Mouse (Mus musculus) midbrain, embryonic 11.5 days (tissue): ENCODE results near the gene Lrit2. TPM values are rescaled to one million over a fixed set of nuclear protein-coding genes. Genes with fewer than 3 reads are reported as not detected.
A peak's percentile ranks its signal among the peaks of the same experiment; 100 is the strongest.

Experiments used
- ATAC-seq: fragments of 200-750 bp; cut with Nextera tagmentation; 2 replicates; pipeline ENCODE4 v1.8.0; 2017; ENCODE audit warnings: moderate TSS enrichment, moderate library complexity; ENCODE audit not compliant: low FRiP score
- DNase-seq: peaks from one replicate; pipeline ENCODE4 v3.0.0; 2015; ENCODE audit warnings: low spot score; ENCODE audit errors: missing footprints
- H3K27ac ChIP-seq: fragments of 300-500 bp; sonication (generic); 2 replicates; pipeline ENCODE4 v1.5.1; 2014; ENCODE audit warnings: low read depth, low read length
- H3K27me3 ChIP-seq: fragments of 300-500 bp; sonication (generic); 2 replicates; pipeline ENCODE4 v1.6.1; 2014; ENCODE audit warnings: mild to moderate bottlenecking, low read length, moderate library complexity, mixed read lengths; ENCODE audit not compliant: control insufficient read depth, insufficient read depth
- H3K36me3 ChIP-seq: fragments of 300-500 bp; sonication (generic); 2 replicates; pipeline ENCODE4 v1.6.1; 2014; ENCODE audit warnings: mild to moderate bottlenecking, low read length, moderate library complexity, mixed read lengths; ENCODE audit not compliant: control insufficient read depth, insufficient read depth
- H3K4me1 ChIP-seq: fragments of 300-500 bp; sonication (generic); 2 replicates; pipeline ENCODE4 v1.6.1; 2014; ENCODE audit warnings: low read length; ENCODE audit not compliant: control insufficient read depth, insufficient read depth
- H3K4me2 ChIP-seq: fragments of 300-500 bp; sonication (generic); 2 replicates; pipeline ENCODE4 v1.6.1; 2014; ENCODE audit warnings: mild to moderate bottlenecking, moderate library complexity
- H3K4me3 ChIP-seq: fragments of 300-500 bp; sonication (generic); 2 replicates; pipeline ENCODE4 v1.5.1; 2014; ENCODE audit warnings: low read depth, low read length
- H3K9ac ChIP-seq: fragments of 300-500 bp; sonication (generic); 2 replicates; pipeline ENCODE4 v1.6.1; 2014; ENCODE audit warnings: low read length
- H3K9me3 ChIP-seq: fragments of 300-500 bp; sonication (generic); 2 replicates; pipeline ENCODE4 v1.6.1; 2016; ENCODE audit warnings: low read length; ENCODE audit not compliant: control insufficient read depth
- WGBS: fragments of 180-500 bp; shearing (Covaris S2); extraction: QIAGEN DNeasy Blood & Tissue Kit; methylation state at CpG from one replicate; pipeline ENCODE4 v1.1.7; 2014; 5-methylcytosine and 5-hydroxymethylcytosine counted together
- polyA plus RNA-seq: library from polyadenylated mRNA; unstranded; fragments of >200 nt; fragmentation: Nextera tagmentation; extraction: Ambion mirVana; gene quantifications from 2 replicates; pipeline ENCODE4 v1.2.1, GENCODE M21; 2014

Gene Lrit2
- not detected in 2 replicates for polyA plus RNA-seq

- no peak for ATAC-seq
- 76% methylated on average over 5 of the region's 5 CpGs for WGBS
- no peaks in the 10 kb centered on the region for H3K4me1 ChIP-seq
Measured at GRCm38 (mm10) chr14:37067629-37068028, at the start of gene Lrit2. Gene Lrit2 (plus strand): TSS chr14:37067929.

DNA sequence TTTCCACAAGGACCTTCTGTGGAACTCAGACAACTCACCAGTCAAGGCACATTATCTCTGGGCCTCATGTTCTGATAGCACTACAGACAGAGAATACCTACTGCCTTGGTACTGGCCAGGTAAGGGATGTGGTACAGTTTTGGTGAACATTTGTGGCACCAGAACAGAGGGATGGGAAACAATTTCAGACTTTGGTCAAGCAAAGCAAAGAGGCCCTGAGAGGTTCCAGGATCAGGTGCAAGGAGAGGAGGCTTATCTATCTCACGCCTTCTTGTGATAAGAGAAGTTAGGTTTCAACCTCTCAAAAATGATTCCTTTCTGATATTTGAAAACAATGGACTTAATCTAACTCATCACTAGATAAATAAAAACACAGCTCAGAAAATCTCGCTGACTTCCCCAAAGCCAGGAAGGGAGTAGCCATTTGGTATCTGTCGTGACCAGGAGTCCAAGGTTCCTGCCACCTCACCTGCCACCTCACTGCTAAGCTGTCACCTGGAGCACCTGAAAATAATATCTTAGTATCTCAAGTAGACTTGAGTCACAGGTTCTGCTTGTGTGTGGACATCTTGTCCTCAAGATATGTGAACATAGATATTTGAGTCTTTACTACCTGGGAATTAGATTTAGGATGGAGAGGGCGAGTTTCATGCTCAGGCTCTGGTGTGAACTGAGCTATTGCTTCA, 40.3 kb upstream of the Lrit2 start:
- no peaks in the 10 kb centered on the region for H3K4me1 ChIP-seq
- H3K9ac ChIP-seq, result no peak overlapping the region
- no peaks in the 10 kb centered on the region for H3K36me3 ChIP-seq
- DNase-seq (no peak), ATAC-seq (no peak)
- H3K4me2 ChIP-seq, result no peak overlapping the region
- H3K27me3 ChIP-seq, result no peaks in the 10 kb centered on the region
- no peak overlapping the region for H3K4me3 ChIP-seq
- H3K27ac ChIP-seq, result no peak overlapping the region
- no peaks in the 10 kb centered on the region for H3K9me3 ChIP-seq
- 80% methylated on average over 4 of the region's 4 CpGs for WGBS

More at GRCm38 (mm10) chr14:37067629-37068028, at the start of gene Lrit2:
- no peak for DNase-seq
- Histone ChIP-seq H3K9ac (no peak within 1 kb of the TSS), H3K4me2 (no peak within 1 kb of the TSS), H3K27me3 (no peaks in the 10 kb centered on the region), H3K36me3 (no peaks in the 10 kb centered on the region), H3K27ac (no peak within 1 kb of the TSS), H3K4me3 (no peak within 1 kb of the TSS), H3K9me3 (no peaks in the 10 kb centered on the region)

- no peak overlapping the region for H3K27ac ChIP-seq
- no peaks in the 10 kb centered on the region for H3K36me3 ChIP-seq
- H3K9ac ChIP-seq, result no peak overlapping the region
- no peaks in the 10 kb centered on the region for H3K27me3 ChIP-seq
- DNase-seq (no peak), ATAC-seq (no peak)
- H3K4me2 ChIP-seq, result no peak overlapping the region
- H3K4me3 ChIP-seq, result no peak overlapping the region
- H3K4me1 ChIP-seq, result no peaks in the 10 kb centered on the region
- 97% methylated on average over 3 of the region's 3 CpGs for WGBS
- H3K9me3 ChIP-seq, result no peaks in the 10 kb centered on the region
Measured at GRCm38 (mm10) chr14:37027951-37028350, 39.8 kb upstream of the Lrit2 start.

DNA sequence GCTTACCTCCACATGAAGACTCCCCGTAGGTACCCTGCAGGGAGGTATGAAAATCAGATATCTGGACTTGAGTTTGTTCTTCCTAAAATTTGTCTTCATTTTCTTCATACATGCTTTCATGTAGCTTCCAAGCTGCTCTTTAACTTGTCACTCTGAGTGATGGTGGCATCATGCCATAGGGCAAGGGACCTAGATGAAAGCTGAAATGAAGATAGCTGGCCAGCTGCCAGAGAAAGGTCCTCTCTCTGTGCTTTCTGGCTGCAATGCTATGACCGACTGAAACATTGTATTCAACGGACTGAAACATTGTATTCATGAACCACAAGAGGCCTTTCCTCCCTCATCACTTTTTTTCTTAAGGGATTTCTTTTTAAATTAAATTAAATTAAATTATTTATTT, 39.2 kb upstream of the Lrit2 start:
- ATAC-seq (no peak), DNase-seq (peak; percentile 45)
- H3K9ac ChIP-seq, result no peak overlapping the region
- no peak overlapping the region for H3K27ac ChIP-seq
- H3K4me2 ChIP-seq, result no peak overlapping the region
- H3K36me3 ChIP-seq, result no peaks in the 10 kb centered on the region
- H3K27me3 ChIP-seq, result no peaks in the 10 kb centered on the region
- no peaks in the 10 kb centered on the region for H3K4me1 ChIP-seq
- WGBS, result 90% methylated on average over 3 of the region's 3 CpGs
- H3K4me3 ChIP-seq, result no peak overlapping the region
- no peaks in the 10 kb centered on the region for H3K9me3 ChIP-seq

DNA sequence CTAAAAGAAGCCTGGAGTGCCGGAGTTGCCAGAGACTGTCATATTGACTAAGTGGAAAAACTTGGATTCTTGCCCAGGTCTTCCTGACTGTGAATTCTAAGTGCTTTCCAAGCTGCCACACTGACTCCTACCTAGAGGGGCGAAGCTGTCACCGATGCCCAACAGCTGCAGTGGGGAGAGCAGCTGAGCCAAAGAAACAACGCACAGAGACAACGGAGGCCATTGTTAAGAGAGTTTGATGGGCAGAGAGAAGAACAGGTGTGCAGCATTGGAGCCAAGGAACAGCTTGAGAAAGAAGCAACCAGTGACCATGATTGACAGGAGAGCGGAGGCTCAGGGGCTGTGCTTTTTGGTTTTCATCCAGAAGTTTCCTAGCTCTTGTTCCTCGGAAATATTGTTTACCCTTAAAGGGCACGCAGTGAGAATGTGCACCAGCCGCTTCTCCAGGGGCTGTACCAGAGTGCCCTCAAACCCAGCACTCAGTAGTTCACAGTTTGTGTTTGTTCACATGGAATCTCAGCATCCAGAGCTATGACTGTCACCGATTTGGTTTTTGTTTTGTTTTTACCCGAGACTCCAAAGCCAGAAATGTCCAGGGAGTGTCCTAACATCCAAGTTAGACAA, 35.1 kb upstream of the Lrit2 start:
- DNase-seq, result no peak
- no peak overlapping the region for H3K4me2 ChIP-seq

GRCm38 (mm10) chr14:37033241-37033640, 34.5 kb upstream of the Lrit2 start:
- WGBS, result 15% methylated on average over 7 of the region's 7 CpGs
- Histone ChIP-seq H3K4me1 (no peaks in the 10 kb centered on the region), H3K9ac (no peak overlapping the region), H3K27me3 (no peaks in the 10 kb centered on the region), H3K36me3 (no peaks in the 10 kb centered on the region), H3K4me2 (no peak overlapping the region), H3K9me3 (no peaks in the 10 kb centered on the region), H3K4me3 (no peak overlapping the region), H3K27ac (no peak overlapping the region)
- DNase-seq (peak; percentile 96), ATAC-seq (0 out of 2 replicates have a peak, but pooled peaks have one; percentile 55)

More for the DNA sequence above, 35.1 kb upstream of the Lrit2 start:
- Histone ChIP-seq H3K27ac (no peak overlapping the region), H3K9me3 (no peaks in the 10 kb centered on the region), H3K4me1 (no peaks in the 10 kb centered on the region), H3K4me3 (no peak overlapping the region), H3K9ac (no peak overlapping the region), H3K36me3 (no peaks in the 10 kb centered on the region), H3K27me3 (no peaks in the 10 kb centered on the region)
- 87% methylated on average over 11 of the region's 11 CpGs for WGBS
- no peak for ATAC-seq

- DNase-seq (no peak), ATAC-seq (no peak)
- H3K4me1 ChIP-seq, result no peaks in the 10 kb centered on the region
- no peaks in the 10 kb centered on the region for H3K36me3 ChIP-seq
- WGBS, result 58% methylated on average over 5 of the region's 5 CpGs
- no peaks in the 10 kb centered on the region for H3K27me3 ChIP-seq
- H3K4me3 ChIP-seq, result no peak overlapping the region
- no peaks in the 10 kb centered on the region for H3K9me3 ChIP-seq
- no peak overlapping the region for H3K4me2 ChIP-seq
- no peak overlapping the region for H3K9ac ChIP-seq
- H3K27ac ChIP-seq, result no peak overlapping the region
Measured at GRCm38 (mm10) chr14:37034432-37034831, 33.3 kb upstream of the Lrit2 start.

DNA sequence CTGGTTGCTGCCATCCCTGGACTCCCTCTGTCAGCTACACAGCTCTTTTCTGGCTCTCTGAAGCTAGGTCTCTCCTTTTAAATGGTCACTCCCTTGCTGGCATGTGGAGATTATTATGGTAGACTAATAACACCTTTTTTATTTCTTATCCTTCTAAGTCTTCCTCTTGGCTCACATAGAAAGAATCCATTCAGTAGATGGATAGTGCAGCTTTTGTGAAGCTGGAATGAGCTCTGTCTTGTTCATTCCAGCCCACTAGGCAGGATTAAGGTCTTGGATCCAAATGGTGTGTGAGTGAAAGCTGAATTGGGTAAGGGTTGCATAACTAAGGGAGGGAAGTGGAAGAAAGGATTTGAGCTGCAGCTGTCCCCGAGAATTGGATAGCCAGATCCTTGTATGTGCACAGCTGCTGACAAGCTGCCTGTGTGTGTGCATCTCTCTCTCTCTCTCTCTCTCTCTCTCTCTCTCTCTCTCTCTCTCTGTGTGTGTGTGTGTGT, 18.8 kb upstream of the Lrit2 start, which contains the start of gene Rgr:
Gene Rgr, minus strand, starts transcription at position 51 of the 497 bp plus-strand sequence.
- ATAC-seq, result 0 out of 2 replicates have a peak, but pooled peaks have one; percentile 38
- Histone ChIP-seq H3K27ac (no peak within 1 kb of the TSS), H3K9me3 (no peaks in the 10 kb centered on the region), H3K4me3 (no peak within 1 kb of the TSS), H3K9ac (no peak within 1 kb of the TSS), H3K36me3 (no peaks in the 10 kb centered on the region), H3K27me3 (no peaks in the 10 kb centered on the region), H3K4me1 (no peaks in the 10 kb centered on the region), H3K4me2 (no peak within 1 kb of the TSS)
- WGBS, result 33% methylated on average over 1 of the region's 1 CpGs
- DNase-seq, result no peak

- 65% methylated on average over 2 of the region's 2 CpGs for WGBS
- H3K4me1 ChIP-seq, result no peaks in the 10 kb centered on the region
- H3K4me2 ChIP-seq, result no peak overlapping the region
- ATAC-seq, result no peak
- H3K4me3 ChIP-seq, result no peak overlapping the region
- no peaks in the 10 kb centered on the region for H3K27me3 ChIP-seq
- H3K9me3 ChIP-seq, result no peaks in the 10 kb centered on the region
- no peak overlapping the region for H3K9ac ChIP-seq
- no peaks in the 10 kb centered on the region for H3K36me3 ChIP-seq
- H3K27ac ChIP-seq, result no peak overlapping the region
- DNase-seq, result no peak
Measured at GRCm38 (mm10) chr14:37064849-37065248, 2.9 kb upstream of the Lrit2 start.
